Mouse (Mus musculus): ENCODE data around the gene Gm3486. TPM values are rescaled to one million over a fixed set of nuclear protein-coding genes. Genes with fewer than 3 reads are reported as not detected.
"Not testable (repeated sequence)": the region's sequence is repeated elsewhere in the genome, so short reads cannot be mapped to it uniquely, and the experiment has no call there.

Gene Gm3486
- not detected in 2 replicates for polyA plus RNA-seq (2015; fragmentation: Nextera tagmentation; extraction: Ambion mirVana)

DNA sequence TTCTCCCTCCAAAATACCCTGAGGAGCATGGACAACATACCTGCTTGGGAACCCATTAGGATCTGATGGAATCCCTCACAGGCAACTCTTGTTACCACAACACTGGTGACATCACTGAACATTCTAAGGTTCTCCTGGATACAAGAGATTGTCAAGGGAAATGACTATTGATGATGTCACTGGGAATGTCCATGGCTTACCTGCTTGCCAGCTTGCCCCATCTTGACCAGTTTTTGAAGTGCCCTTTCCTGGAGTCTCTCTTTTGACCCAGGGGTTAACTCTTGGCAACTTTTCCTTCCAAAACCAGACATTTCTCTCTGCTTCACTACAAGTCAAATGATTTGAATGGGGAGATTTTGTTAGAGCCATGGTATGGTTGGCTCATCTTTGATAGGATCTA lies at the start of gene Gm3486:
Gm3486 (minus strand) TSS at position 101 of the 400 bp plus-strand sequence.
- not testable (repeated sequence) for H3K4me3 ChIP-seq (ENCODE audit: low read depth, low read length); H3K4me1 ChIP-seq (replicated peaks; ENCODE audit: control insufficient read depth, insufficient read depth, low read length); H3K9ac ChIP-seq (ENCODE audit: low read depth, low read length); H3K4me2 ChIP-seq (replicated peaks; ENCODE audit: low read depth); ATAC-seq; H3K27ac ChIP-seq (ENCODE audit: low read depth, low read length); H3K27me3 ChIP-seq (replicated peaks; ENCODE audit: control insufficient read depth, insufficient read depth, low read length); H3K9me3 ChIP-seq (ENCODE audit: control insufficient read depth); H3K36me3 ChIP-seq (ENCODE audit: control insufficient read depth, insufficient read depth)

DNA sequence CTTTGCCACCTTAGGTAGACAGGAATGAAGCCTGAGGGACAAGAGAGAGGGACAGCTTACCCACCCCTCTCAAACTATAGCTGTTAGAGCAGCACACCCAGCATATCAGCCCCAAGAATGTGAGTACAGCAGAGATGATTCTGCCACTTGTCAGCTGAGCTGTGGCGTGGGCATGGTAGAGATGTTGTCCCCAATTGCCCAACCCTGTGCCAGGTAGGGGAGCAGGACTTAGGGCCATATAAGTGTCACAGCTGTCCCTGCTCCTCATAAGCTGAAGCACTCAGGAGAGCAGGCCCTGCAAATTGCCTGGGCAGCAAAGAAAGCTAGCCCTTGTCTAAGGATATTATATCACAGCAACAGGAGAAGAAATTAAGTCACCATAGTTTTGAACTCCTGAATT lies 35.4 kb upstream of the Gm3486 start:
- not testable (repeated sequence) for H3K4me3 ChIP-seq (ENCODE audit: low read depth, low read length); H3K4me2 ChIP-seq (replicated peaks; ENCODE audit: low read depth); H3K27me3 ChIP-seq (replicated peaks; ENCODE audit: control insufficient read depth, insufficient read depth, low read length); ATAC-seq; H3K36me3 ChIP-seq (ENCODE audit: control insufficient read depth, insufficient read depth); H3K4me1 ChIP-seq (replicated peaks; ENCODE audit: control insufficient read depth, insufficient read depth, low read length); H3K27ac ChIP-seq (ENCODE audit: low read depth, low read length); H3K9me3 ChIP-seq (ENCODE audit: control insufficient read depth); H3K9ac ChIP-seq (ENCODE audit: low read depth, low read length)
- 74% methylated on average over 1 of the region's 1 CpGs for WGBS

DNA sequence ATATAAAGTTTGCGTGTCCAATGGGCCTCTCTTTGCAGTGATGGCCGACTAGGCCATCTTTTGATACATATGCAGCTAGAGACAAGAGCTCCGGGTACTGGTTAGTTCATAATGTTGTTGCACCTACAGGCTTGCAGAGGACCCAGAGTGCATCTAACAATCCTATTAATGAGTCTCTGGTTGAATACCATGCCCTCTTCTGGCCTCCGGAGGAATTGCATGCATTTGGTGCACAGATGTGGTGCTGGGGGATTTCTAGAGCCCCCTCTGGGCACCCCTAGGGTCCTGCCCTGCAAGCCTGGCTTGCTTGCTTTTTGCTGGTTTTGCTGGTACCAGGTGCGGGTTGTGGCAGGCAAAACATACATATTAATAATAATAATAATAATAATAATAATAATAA lies 31.4 kb upstream of the Gm3486 start:
- not testable (repeated sequence) for ATAC-seq; H3K9ac ChIP-seq (ENCODE audit: low read depth, low read length); H3K36me3 ChIP-seq (ENCODE audit: control insufficient read depth, insufficient read depth); H3K4me3 ChIP-seq (ENCODE audit: low read depth, low read length); H3K9me3 ChIP-seq (ENCODE audit: control insufficient read depth); H3K27me3 ChIP-seq (replicated peaks; ENCODE audit: control insufficient read depth, insufficient read depth, low read length); H3K4me1 ChIP-seq (replicated peaks; ENCODE audit: control insufficient read depth, insufficient read depth, low read length); H3K27ac ChIP-seq (ENCODE audit: low read depth, low read length); H3K4me2 ChIP-seq (replicated peaks; ENCODE audit: low read depth)
- WGBS = 68% methylated on average over 5 of the region's 5 CpGs

DNA sequence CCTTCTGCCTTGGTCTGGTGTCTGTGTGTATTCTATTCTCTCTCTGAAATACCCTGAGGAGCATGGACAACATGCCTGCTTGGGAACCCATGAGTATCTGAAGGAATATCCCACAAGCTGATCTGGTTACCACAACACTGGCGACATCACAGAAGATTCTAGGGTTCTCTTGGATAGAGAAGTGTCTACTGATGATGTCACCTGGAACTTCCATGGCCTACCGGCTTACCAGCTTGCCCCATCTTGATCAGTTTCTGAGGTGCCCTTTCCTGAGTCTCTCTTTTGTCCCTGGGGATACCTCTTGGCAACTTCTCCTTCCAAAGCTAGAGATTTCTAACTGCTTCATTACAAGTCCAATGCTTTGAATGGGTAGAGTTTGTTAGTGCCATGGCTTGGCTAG lies 35.9 kb downstream of the Gm3486 start, which contains the start of gene Gm7954:
Gm7954 (minus strand) TSS at position 101 of the 400 bp plus-strand sequence.
- not testable (repeated sequence) for H3K9ac ChIP-seq (ENCODE audit: low read depth, low read length); H3K36me3 ChIP-seq (ENCODE audit: control insufficient read depth, insufficient read depth); H3K4me1 ChIP-seq (replicated peaks; ENCODE audit: control insufficient read depth, insufficient read depth, low read length); ATAC-seq; H3K4me2 ChIP-seq (replicated peaks; ENCODE audit: low read depth); H3K27me3 ChIP-seq (replicated peaks; ENCODE audit: control insufficient read depth, insufficient read depth, low read length); H3K4me3 ChIP-seq (ENCODE audit: low read depth, low read length); H3K9me3 ChIP-seq (ENCODE audit: control insufficient read depth); H3K27ac ChIP-seq (ENCODE audit: low read depth, low read length)
- WGBS = no CpG with 5 or more reads among the region's 2 CpGs

Other genes with a start within 250 kb of the Gm3486 start
- gene Gm2832, start 210.7 kb downstream of the Gm3486 start, polyA plus RNA-seq (2015; fragmentation: Nextera tagmentation; extraction: Ambion mirVana) = not detected in 2 replicates
- not detected in 2 replicates for gene Gm5798, start 140.9 kb downstream of the Gm3486 start, polyA plus RNA-seq (2015; fragmentation: Nextera tagmentation; extraction: Ambion mirVana)
- not detected in 2 replicates for gene Gm7945, start 103.1 kb downstream of the Gm3486 start, polyA plus RNA-seq (2015; fragmentation: Nextera tagmentation; extraction: Ambion mirVana)
- gene Gm6482, start 81.2 kb downstream of the Gm3486 start, polyA plus RNA-seq (2015; fragmentation: Nextera tagmentation; extraction: Ambion mirVana) = not detected in 2 replicates
- not detected in 2 replicates for gene Gm7954, start 36.0 kb downstream of the Gm3486 start, polyA plus RNA-seq (2015; fragmentation: Nextera tagmentation; extraction: Ambion mirVana)
- not detected in 2 replicates for gene Gm7970, start 66.1 kb upstream of the Gm3486 start, polyA plus RNA-seq (2015; fragmentation: Nextera tagmentation; extraction: Ambion mirVana)
- gene 1700049E17Rik2, start 83.7 kb upstream of the Gm3486 start, polyA plus RNA-seq (2015; fragmentation: Nextera tagmentation; extraction: Ambion mirVana) = not detected in 2 replicates
- gene Gm3072, start 135.1 kb upstream of the Gm3486 start, polyA plus RNA-seq (2015; fragmentation: Nextera tagmentation; extraction: Ambion mirVana) = not detected in 2 replicates
- not detected in 2 replicates for gene Gm3676, start 157.0 kb upstream of the Gm3486 start, polyA plus RNA-seq (2015; fragmentation: Nextera tagmentation; extraction: Ambion mirVana)
- not detected in 2 replicates for gene Gm8068, start 212.4 kb upstream of the Gm3486 start, polyA plus RNA-seq (2015; fragmentation: Nextera tagmentation; extraction: Ambion mirVana)

Data from intestine, postnatal 0 days (tissue).